Mouse (Mus musculus) kidney, adult 2 months (tissue): ENCODE data around the gene Ppp2r3a.

Experiments used
- CTCF ChIP-seq: fragments of 200-500 bp; conservative IDR thresholded peaks from 2 replicates; pipeline ENCODE4 v1.5.1; 2011; ENCODE audit warnings: low read depth, mild to moderate bottlenecking, control low read depth, low read length, moderate library complexity, mixed read lengths; ENCODE audit not compliant: insufficient read depth, insufficient read length
- POLR2A ChIP-seq: fragments of 200-500 bp; IDR thresholded peaks from one replicate; pipeline ENCODE4 v1.6.1; 2011; ENCODE audit warnings: low read depth, low read length, control low read depth

DNA sequence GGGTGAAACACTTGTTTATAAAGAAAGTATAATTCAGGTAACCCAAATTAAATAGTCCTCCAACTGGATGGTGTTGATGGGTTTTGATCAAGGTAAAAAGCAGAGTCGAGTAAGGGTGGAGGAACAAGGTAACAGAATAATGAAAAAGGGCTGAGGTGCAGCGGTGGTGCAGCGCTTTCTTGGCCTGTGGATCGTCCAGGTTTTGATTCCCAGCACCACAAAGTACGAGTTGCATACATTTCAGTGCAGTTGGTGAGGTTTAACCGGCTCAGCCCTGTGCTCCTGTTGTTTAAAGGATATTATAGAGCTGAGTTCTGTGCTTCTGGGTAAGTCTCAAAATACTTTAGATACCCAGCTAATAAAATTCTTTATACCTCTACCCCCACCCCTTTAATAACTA is 145.9 kb downstream of the Ppp2r3a start:
- TF ChIP-seq POLR2A (no peak), CTCF (no peak)
